Mouse (Mus musculus) MEL (cell line): ENCODE results near the gene Dapk2. TPM values are rescaled to one million over a fixed set of nuclear protein-coding genes. Genes with fewer than 3 reads are reported as not detected.

Experiments
- DNase-seq: peaks from one replicate; pipeline ENCODE4 v3.0.0; 2011; ENCODE audit warnings: low read depth, low spot score
- H3K27ac ChIP-seq: 2 replicates; pipeline ENCODE4 v1.5.1; 2012; ENCODE audit warnings: low read depth, mild to moderate bottlenecking, control low read depth, low read length, moderate library complexity; ENCODE audit not compliant: control insufficient read depth
- H3K27me3 ChIP-seq, 2 experiments: fragments of 150-350 bp in 1 of 2; sonication (generic) in 1 of 2; 2 replicates each; pipeline ENCODE4 v1.6.1; 2012; ENCODE audit warnings: low read length in 2 of 2, mild to moderate bottlenecking in 2 of 2, improper control_type of control experiment in 1 of 2, moderate library complexity in 1 of 2; ENCODE audit not compliant: insufficient read depth in 2 of 2, control insufficient read depth in 1 of 2
- H3K36me3 ChIP-seq, 2 experiments: 2 replicates each; pipeline ENCODE4 v1.6.1; 2012 to 2014; ENCODE audit warnings: low read length in 2 of 2, improper control_type of control experiment in 1 of 2, inconsistent platforms in 1 of 2, mild to moderate bottlenecking in 1 of 2; ENCODE audit not compliant: insufficient read depth in 2 of 2, control insufficient read depth in 1 of 2
- H3K4me1 ChIP-seq, 2 experiments: fragments of 150-350 bp in 1 of 2; sonication (generic) in 1 of 2; 2 replicates each; pipeline ENCODE4 v1.6.1; 2012; ENCODE audit warnings: low read length in 2 of 2, improper control_type of control experiment in 1 of 2, mild to moderate bottlenecking in 1 of 2; ENCODE audit not compliant: insufficient read depth in 2 of 2, control insufficient read depth in 1 of 2
- H3K4me3 ChIP-seq, 2 experiments: fragments of 150-350 bp in 1 of 2; sonication (generic) in 1 of 2; 2 replicates each; pipeline ENCODE4 v1.5.1; 2012; ENCODE audit warnings: low read depth in 2 of 2, low read length in 2 of 2, mild to moderate bottlenecking in 2 of 2, moderate library complexity in 2 of 2, control low read depth in 1 of 2, improper control_type of control experiment in 1 of 2; ENCODE audit not compliant: control insufficient read depth in 1 of 2, insufficient read depth in 1 of 2
- H3K79me2 ChIP-seq: 2 replicates; pipeline ENCODE4 v1.6.1; 2012; ENCODE audit warnings: mild to moderate bottlenecking, low read length, moderate library complexity; ENCODE audit not compliant: control insufficient read depth, poor library complexity, insufficient read depth
- H3K9ac ChIP-seq: 2 replicates; pipeline ENCODE4 v1.6.1; 2012; ENCODE audit warnings: low read depth, mild to moderate bottlenecking, control low read depth, low read length, moderate library complexity; ENCODE audit not compliant: control insufficient read depth, poor library complexity, severe bottlenecking
- H3K9me3 ChIP-seq: fragments of 150-350 bp; sonication (generic); replicated peaks from 2 replicates; pipeline ENCODE4 v1.6.1; 2012; ENCODE audit warnings: mild to moderate bottlenecking, low read length, improper control_type of control experiment, moderate library complexity; ENCODE audit not compliant: insufficient read depth
- BHLHE40 ChIP-seq: IDR thresholded peaks from 2 replicates; pipeline ENCODE4 v1.6.1; 2012; ENCODE audit warnings: low read depth, mild to moderate bottlenecking, inconsistent platforms, low read length, improper control_type of control experiment, borderline replicate concordance
- CHD1 ChIP-seq: IDR thresholded peaks from 2 replicates; pipeline ENCODE4 v1.6.1; 2012; ENCODE audit warnings: low read depth, mild to moderate bottlenecking, inconsistent platforms, low read length, improper control_type of control experiment
- CHD2 ChIP-seq: IDR thresholded peaks from 2 replicates; pipeline ENCODE4 v1.6.1; 2011; ENCODE audit warnings: low read length, improper control_type of control experiment
- CTCF ChIP-seq, 3 experiments: IDR thresholded peaks in 2 of 3; conservative IDR thresholded peaks in 1 of 3; 2 replicates each; pipeline ENCODE4 v1.5.1; 2011 to 2012; ENCODE audit warnings: low read length in 3 of 3, low read depth in 2 of 3, mild to moderate bottlenecking in 2 of 3, improper control_type of control experiment in 1 of 3, inconsistent platforms in 1 of 3, mixed read lengths in 1 of 3, moderate library complexity in 1 of 3; ENCODE audit not compliant: control insufficient read depth in 1 of 3, insufficient read depth in 1 of 3, poor library complexity in 1 of 3, severe bottlenecking in 1 of 3
- E2F4 ChIP-seq: IDR thresholded peaks from 2 replicates; pipeline ENCODE4 v1.6.1; 2011; ENCODE audit warnings: low read depth, low read length, improper control_type of control experiment, borderline replicate concordance
- EP300 ChIP-seq, 2 experiments: IDR thresholded peaks; 2 replicates each; pipeline ENCODE4 v1.6.1; 2011; ENCODE audit warnings: improper control_type of control experiment in 2 of 2, low read length in 2 of 2, low read depth in 1 of 2, mild to moderate bottlenecking in 1 of 2
- ETS1 ChIP-seq: IDR thresholded peaks from 2 replicates; pipeline ENCODE4 v1.6.1; 2012; ENCODE audit warnings: low read depth, mild to moderate bottlenecking, inconsistent platforms, low read length, improper control_type of control experiment, moderate library complexity
- GATA1 ChIP-seq: IDR thresholded peaks from 2 replicates; pipeline ENCODE4 v1.6.1; 2011; ENCODE audit warnings: low read depth, low read length, improper control_type of control experiment
- HCFC1 ChIP-seq: IDR thresholded peaks from 2 replicates; pipeline ENCODE4 v1.6.1; 2012; ENCODE audit warnings: low read depth, mild to moderate bottlenecking, inconsistent platforms, low read length, improper control_type of control experiment, moderate library complexity
- JUND ChIP-seq: IDR thresholded peaks from 2 replicates; pipeline ENCODE4 v1.6.1; 2011; ENCODE audit warnings: low read depth, mild to moderate bottlenecking, improper control_type of control experiment, low read length
- KAT2A ChIP-seq: conservative IDR thresholded peaks from 2 replicates; pipeline ENCODE4 v1.6.1; 2012; ENCODE audit warnings: low read depth, low read length, improper control_type of control experiment, inconsistent platforms
- MAZ ChIP-seq: IDR thresholded peaks from 2 replicates; pipeline ENCODE4 v1.6.1; 2012; ENCODE audit warnings: low read depth, mild to moderate bottlenecking, inconsistent platforms, low read length, improper control_type of control experiment
- MXI1 ChIP-seq: IDR thresholded peaks from 2 replicates; pipeline ENCODE4 v1.6.1; 2011; ENCODE audit warnings: mild to moderate bottlenecking, low read depth, low read length, improper control_type of control experiment
- MYB ChIP-seq: IDR thresholded peaks from 2 replicates; pipeline ENCODE4 v1.6.1; 2011; ENCODE audit warnings: mild to moderate bottlenecking, low read depth, low read length, improper control_type of control experiment
- MYC ChIP-seq: IDR thresholded peaks from 2 replicates; pipeline ENCODE4 v1.6.1; 2011; ENCODE audit warnings: low read depth, mild to moderate bottlenecking, low read length, improper control_type of control experiment, moderate library complexity
- POLR2AphosphoS2 ChIP-seq: IDR thresholded peaks from 2 replicates; pipeline ENCODE4 v1.6.1; 2011; ENCODE audit warnings: low read length, improper control_type of control experiment
- POLR2AphosphoS5 ChIP-seq: IDR thresholded peaks from 2 replicates; pipeline ENCODE4 v1.6.1; 2012; ENCODE audit warnings: low read depth, borderline replicate concordance, mild to moderate bottlenecking, inconsistent platforms, low read length, moderate library complexity, mixed read lengths
- RAD21 ChIP-seq: IDR thresholded peaks from 2 replicates; pipeline ENCODE4 v1.6.1; 2011; ENCODE audit warnings: mild to moderate bottlenecking, low read depth, low read length, improper control_type of control experiment
- RCOR1 ChIP-seq: IDR thresholded peaks from 2 replicates; pipeline ENCODE4 v1.6.1; 2012; ENCODE audit warnings: low read depth, mild to moderate bottlenecking, inconsistent platforms, low read length, improper control_type of control experiment
- SMC3 ChIP-seq: IDR thresholded peaks from 2 replicates; pipeline ENCODE4 v1.6.1; 2011; ENCODE audit warnings: low read depth, low read length, improper control_type of control experiment
- TCF12 ChIP-seq: IDR thresholded peaks from 2 replicates; pipeline ENCODE4 v1.6.1; 2014; ENCODE audit warnings: low read depth, mild to moderate bottlenecking, inconsistent platforms, low read length, improper control_type of control experiment, moderate library complexity
- USF1 ChIP-seq: IDR thresholded peaks from 2 replicates; pipeline ENCODE4 v1.6.1; 2014; ENCODE audit warnings: low read depth, mild to moderate bottlenecking, inconsistent platforms, low read length, improper control_type of control experiment, moderate library complexity
- USF2 ChIP-seq, 2 experiments: IDR thresholded peaks; 2 replicates each; pipeline ENCODE4 v1.6.1; 2011 to 2012; ENCODE audit warnings: improper control_type of control experiment in 2 of 2, low read length in 2 of 2, borderline replicate concordance in 1 of 2, inconsistent platforms in 1 of 2, low read depth in 1 of 2, mild to moderate bottlenecking in 1 of 2; ENCODE audit not compliant: insufficient read depth in 1 of 2
- ZNF384 ChIP-seq: IDR thresholded peaks from 2 replicates; pipeline ENCODE4 v1.6.1; 2012; ENCODE audit warnings: low read depth, mild to moderate bottlenecking, inconsistent platforms, low read length, improper control_type of control experiment
- polyA plus RNA-seq, 2 experiments: library from polyadenylated mRNA; stranded (reverse) in 1 of 2; unstranded in 1 of 2; fragments of >175 nt in 1 of 2; fragments of >200 nt in 1 of 2; gene quantifications; 2 replicates each; pipeline versions ENCODE4 v1.2.1 to v1.2.4; 2012; ENCODE audit warnings: low replicate concordance in 2 of 2, low read depth in 1 of 2; ENCODE audit not compliant: insufficient read length in 2 of 2, insufficient read depth in 1 of 2, missing spikeins in 1 of 2
- total RNA-seq: library from RNA; depleted of rRNA; stranded (reverse); fragments of 300-350 nt; gene quantifications from 2 replicates; pipeline ENCODE4 v1.2.3, GENCODE M21; 2012

Dapk2 gene
- total and polyA plus RNA-seq, 3 experiments: 5.8 to 8.3 TPM; not detected in 1

DNA sequence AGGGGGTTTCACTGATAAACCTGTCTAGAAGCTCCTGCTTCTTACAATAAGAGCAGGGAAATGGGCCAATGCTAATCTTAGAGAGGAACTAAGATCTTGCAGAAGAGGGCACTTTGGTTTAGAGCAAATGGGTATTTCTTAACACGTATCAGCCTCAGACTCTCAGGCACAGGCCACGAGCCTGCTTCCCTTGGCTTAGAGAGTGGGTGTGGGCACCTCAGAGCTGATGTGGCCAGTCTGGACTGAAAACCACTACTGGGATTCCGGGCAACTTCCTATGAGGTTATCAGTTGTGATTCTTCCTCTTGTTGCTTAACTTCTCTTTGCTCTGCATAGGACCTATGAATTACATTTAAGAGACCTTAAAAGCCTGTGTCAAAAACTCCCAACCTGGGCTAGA, 43.7 kb upstream of the Dapk2 start:
- DNase-seq: peak; percentile 23
- peaks cover 16% of the 10 kb centered on the region for H3K79me2 ChIP-seq
- H3K27me3 ChIP-seq: no peaks in the 10 kb centered on the region
- TF ChIP-seq CHD2 (no peak), GATA1 (peak; percentile 29; the same call in 1 of the 2 replicates)
- TF ChIP-seq, all 39 proteins: peak for 1
- H3K9ac ChIP-seq: no peak overlapping the region
- H3K4me3 ChIP-seq: no peak overlapping the region
- peaks cover 1 to 12% of the 10 kb centered on the region in 2 experiments; a peak in 3 of 4 replicates for H3K4me1 ChIP-seq
- H3K27ac ChIP-seq: no peak overlapping the region
- H3K36me3 ChIP-seq: peaks cover 6 to 19% of the 10 kb centered on the region in 2 experiments
- no peaks in the 10 kb centered on the region for H3K9me3 ChIP-seq

DNA sequence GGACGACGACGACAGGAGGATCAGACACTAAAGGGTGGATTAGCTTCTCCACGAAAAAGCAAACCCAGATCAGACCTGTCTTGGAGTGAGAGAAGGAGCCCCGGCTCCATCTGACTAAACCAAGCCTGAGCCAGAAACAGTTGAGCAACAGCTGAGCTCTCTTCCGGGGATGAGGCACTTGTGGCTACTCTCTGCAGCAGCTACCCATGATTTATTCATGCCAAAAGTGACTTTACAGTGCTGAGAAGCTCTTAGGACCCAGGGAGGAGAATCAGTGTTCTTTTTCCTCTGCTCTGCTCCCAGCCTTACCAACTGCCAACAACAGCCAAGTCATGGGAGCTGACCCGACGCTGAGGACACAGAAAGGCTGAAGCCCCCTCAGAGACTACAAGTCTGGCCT, 41.1 kb upstream of the Dapk2 start:
- Histone ChIP-seq H3K4me1 (peaks cover 14 to 25% of the 10 kb centered on the region in 2 experiments), H3K4me3 (no peak overlapping the region), H3K9ac (no peak overlapping the region), H3K27ac (no peak overlapping the region), H3K9me3 (no peaks in the 10 kb centered on the region), H3K36me3 (peaks cover 4 to 39% of the 10 kb centered on the region in 2 experiments), H3K79me2 (peaks cover 18% of the 10 kb centered on the region), H3K27me3 (no peaks in the 10 kb centered on the region)
- DNase-seq: no peak
- TF ChIP-seq JUND (no peak), TCF12 (no peak), BHLHE40 (no peak), CHD2 (no peak), MYC (no peak), CTCF (IDR thresholded peaks at IDR 0.05 in 2 of 3, conservative IDR thresholded peaks at IDR 0.05 in 1 of 3; ENCODE audit: control insufficient read depth in 1 of 3, insufficient read depth in 1 of 3, low read depth in 2 of 3, low read length in 3 of 3, poor library complexity in 1 of 3, severe bottlenecking in 1 of 3) (no peak), MAZ (no peak), USF1 (no peak)

DNA sequence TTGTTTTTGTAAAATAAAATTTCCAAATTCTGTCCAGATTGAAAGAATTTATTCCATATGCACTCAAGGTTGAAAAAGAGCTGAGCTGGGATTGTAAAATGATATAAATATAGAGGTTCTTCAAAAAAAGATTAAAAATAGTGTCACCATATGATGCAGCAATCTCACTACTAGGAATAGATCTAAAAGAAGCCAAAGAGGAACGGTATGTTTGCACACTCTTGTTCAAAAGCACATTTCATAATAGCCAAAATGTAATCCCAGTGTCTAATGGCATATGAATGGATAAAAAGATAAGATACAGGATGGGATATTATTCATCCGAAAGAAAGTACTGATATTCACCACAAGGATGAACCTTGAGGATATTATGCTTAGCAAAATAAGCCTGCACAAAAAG, 38.5 kb upstream of the Dapk2 start:
- Histone ChIP-seq H3K4me3 (no peak overlapping the region), H3K79me2 (peaks cover 35% of the 10 kb centered on the region), H3K36me3 (peaks cover 0 to 51% of the 10 kb centered on the region in 2 experiments; a peak in 3 of 4 replicates), H3K4me1 (peaks cover 17 to 34% of the 10 kb centered on the region in 2 experiments), H3K27me3 (no peaks in the 10 kb centered on the region), H3K27ac (peak overlapping the region; percentile 86)
- no peak for DNase-seq
- TF ChIP-seq KAT2A (no peak), MYC (no peak), POLR2AphosphoS5 (no peak), ETS1 (no peak), MXI1 (no peak), POLR2AphosphoS2 (no peak), SMC3 (no peak), CTCF (IDR thresholded peaks at IDR 0.05 in 2 of 3, conservative IDR thresholded peaks at IDR 0.05 in 1 of 3; ENCODE audit: control insufficient read depth in 1 of 3, insufficient read depth in 1 of 3, low read depth in 2 of 3, low read length in 3 of 3, poor library complexity in 1 of 3, severe bottlenecking in 1 of 3) (no peak), RAD21 (no peak), USF2 (IDR thresholded peaks at IDR 0.05; ENCODE audit: borderline replicate concordance in 1 of 2, insufficient read depth in 1 of 2, low read depth in 1 of 2, low read length in 2 of 2) (no peak), EP300 (IDR thresholded peaks at IDR 0.05; ENCODE audit: low read depth in 1 of 2, low read length in 2 of 2) (no peak), E2F4 (no peak), RCOR1 (no peak), MYB (no peak), MAZ (no peak), HCFC1 (no peak), BHLHE40 (no peak), ZNF384 (no peak), CHD1 (no peak)
- TF ChIP-seq, all 39 proteins: peak for 0
- H3K9ac ChIP-seq: no peak overlapping the region
- H3K9me3 ChIP-seq: no peaks in the 10 kb centered on the region
